Mouse (Mus musculus): ENCODE results near the gene Kcng1. TPM values are rescaled to one million over a fixed set of nuclear protein-coding genes. Genes with fewer than 3 reads are reported as not detected.

Gene Kcng1
- 0.35 and 0.58 TPM in 2 replicates for polyA plus RNA-seq (2012; rRNA removed)

- no peak for DNase-seq (ENCODE audit: low read depth, low spot score)
- 27% methylated on average over 12 of the region's 12 CpGs for WGBS
Observed at GRCm38 (mm10) chr2:168281582-168281981, at the start of gene Kcng1. Gene Kcng1, minus strand, starts transcription at chr2:168281736.

- 68% methylated on average over 11 of the region's 11 CpGs for WGBS
Observed at GRCm38 (mm10) chr2:168330421-168331070, 49.0 kb upstream of the Kcng1 start.

GRCm38 (mm10) chr2:168321716-168322374 is 40.3 kb upstream of the Kcng1 start:
- DNase-seq (ENCODE audit: low read depth, low spot score) = no peak
- 53% methylated on average over 10 of the region's 10 CpGs for WGBS

More at GRCm38 (mm10) chr2:168330421-168331070, 49.0 kb upstream of the Kcng1 start:
- no peak for DNase-seq (ENCODE audit: low read depth, low spot score)

- WGBS = 44% methylated on average over 17 of the region's 17 CpGs
- no peak for DNase-seq (ENCODE audit: low read depth, low spot score)
Observed at GRCm38 (mm10) chr2:168320388-168321182, 39.0 kb upstream of the Kcng1 start.

DNA sequence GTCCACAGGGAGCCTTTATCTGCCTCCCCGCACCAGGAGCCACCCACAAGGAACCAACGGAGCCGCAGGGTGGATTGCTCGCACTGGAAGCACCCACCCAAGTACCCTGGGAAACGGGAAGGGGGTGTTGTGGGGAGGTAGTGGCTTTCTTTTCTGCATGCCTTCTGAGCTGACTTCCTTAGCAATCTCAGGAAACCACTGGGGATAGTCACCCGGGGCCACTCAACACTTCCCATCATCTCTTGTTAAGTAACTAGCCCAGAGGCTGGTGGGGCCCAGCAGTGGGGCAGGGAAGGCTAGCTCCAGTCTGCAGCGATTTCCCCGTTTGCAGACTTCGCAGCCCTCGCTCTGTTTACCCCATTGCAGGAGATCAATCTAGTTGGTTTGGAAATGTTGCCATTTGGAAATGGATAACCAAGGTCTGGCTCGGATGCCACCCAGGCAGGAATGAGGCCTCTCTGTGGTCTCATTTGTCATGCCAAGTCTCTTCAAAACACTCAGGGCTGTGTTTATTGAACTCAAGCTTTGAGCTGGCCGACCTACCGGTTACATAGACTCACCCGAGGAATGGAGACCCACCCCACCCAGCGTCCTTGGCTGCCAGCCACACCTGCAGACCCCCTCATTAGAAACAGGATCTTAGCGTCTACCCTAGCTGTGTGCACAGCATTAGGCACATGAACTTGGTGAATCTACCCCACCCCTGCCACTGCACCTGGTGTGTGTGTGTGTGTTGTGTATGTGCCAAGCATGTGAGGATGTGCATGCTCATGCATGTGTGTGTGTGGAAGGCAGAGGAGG is 33.3 kb upstream of the Kcng1 start:
- 28% methylated on average over 16 of the region's 16 CpGs for WGBS
- no peak for DNase-seq (ENCODE audit: low read depth, low spot score)

GRCm38 (mm10) chr2:168312504-168312903 is 31.0 kb upstream of the Kcng1 start:
- 45% methylated on average over 4 of the region's 4 CpGs for WGBS
- DNase-seq (ENCODE audit: low read depth, low spot score) = no peak

GRCm38 (mm10) chr2:168311006-168311405 is 29.5 kb upstream of the Kcng1 start:
- no peak for DNase-seq (ENCODE audit: low read depth, low spot score)
- WGBS = 88% methylated on average over 16 of the region's 16 CpGs

- WGBS = 43% methylated on average over 7 of the region's 7 CpGs
- DNase-seq (ENCODE audit: low read depth, low spot score) = no peak
Observed at GRCm38 (mm10) chr2:168308916-168309315, 27.4 kb upstream of the Kcng1 start.

DNA sequence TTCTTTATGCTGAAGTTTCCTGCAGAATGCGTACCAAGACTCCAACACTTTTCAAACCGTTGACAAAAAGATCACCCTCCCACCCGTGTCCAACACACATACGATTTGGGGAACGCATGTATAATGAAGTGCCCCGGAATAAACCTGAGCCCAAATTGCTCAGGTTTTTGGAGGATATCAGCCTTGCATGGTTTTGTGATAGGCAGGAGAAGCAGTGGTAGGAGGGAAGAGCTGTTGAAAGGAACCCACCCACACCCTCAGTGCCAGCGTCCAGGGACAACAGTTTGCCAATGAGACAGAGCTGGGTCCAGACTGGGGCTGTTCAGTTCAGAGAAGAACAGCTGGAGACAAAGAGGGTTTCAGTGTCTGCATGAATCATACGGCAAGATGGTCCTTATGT is 18.1 kb upstream of the Kcng1 start:
- DNase-seq (ENCODE audit: low read depth, low spot score) = no peak
- 80% methylated on average over 8 of the region's 8 CpGs for WGBS

DNA sequence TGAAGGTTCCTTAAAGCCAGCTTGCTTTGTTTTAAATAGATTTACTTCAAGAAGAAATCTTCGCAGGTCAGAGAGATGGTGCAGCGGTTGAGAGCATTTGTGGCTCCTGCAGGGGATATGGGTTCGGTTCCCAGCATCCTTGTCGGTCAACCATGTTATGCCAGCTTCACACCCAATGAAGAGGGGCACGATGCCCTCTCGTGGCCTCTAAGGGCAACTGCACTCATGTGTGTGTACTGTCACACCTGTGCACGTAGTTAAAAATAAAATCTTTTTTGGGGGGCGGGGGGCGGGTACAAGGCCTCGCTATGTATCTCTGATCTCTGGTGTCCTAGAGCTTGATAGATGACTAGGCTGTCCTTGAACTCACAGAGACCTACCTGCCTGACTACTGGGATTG is 15.0 kb upstream of the Kcng1 start:
- WGBS = 86% methylated on average over 10 of the region's 10 CpGs
- no peak for DNase-seq (ENCODE audit: low read depth, low spot score)

DNA sequence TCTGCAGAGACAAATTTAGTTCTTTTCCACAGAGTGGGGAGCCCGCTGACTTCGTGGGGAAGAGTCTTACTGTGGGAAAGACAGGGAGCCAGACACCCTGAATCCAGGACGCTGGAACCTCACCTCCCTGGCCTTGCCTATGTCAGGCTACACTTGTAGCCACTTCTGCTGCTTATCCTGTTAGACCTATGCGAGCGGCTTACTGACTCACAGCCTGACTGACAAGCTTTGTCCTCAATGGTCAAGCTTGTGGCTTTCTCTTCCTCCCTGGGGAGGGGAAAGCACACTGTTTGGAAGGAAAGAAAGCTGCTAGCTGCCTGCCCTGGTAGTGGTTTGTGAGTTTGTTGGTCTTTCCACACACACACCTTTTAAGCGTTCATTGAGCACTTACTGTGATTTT is 11.0 kb upstream of the Kcng1 start:
- WGBS = 30% methylated on average over 6 of the region's 6 CpGs
- no peak for DNase-seq (ENCODE audit: low read depth, low spot score)

DNA sequence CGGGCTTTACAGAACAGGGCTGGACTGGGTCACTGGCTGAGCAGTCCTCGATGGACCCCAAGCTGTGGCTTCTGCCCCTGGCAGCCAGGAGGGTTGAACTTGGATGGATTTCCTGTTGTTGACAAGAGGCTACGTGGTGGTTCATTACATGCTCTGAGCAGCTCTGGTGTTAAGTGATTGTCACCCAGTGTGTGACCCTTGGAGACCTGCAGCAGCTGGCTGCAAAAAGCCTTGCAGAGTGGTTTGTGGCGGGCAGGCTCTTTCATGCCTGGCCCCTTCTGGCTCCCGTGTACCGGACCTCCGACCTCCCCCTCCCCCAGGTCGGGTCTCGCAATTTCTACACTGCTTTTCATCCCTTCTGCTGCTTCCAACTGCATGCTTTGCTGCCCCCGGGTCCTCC is 10.5 kb upstream of the Kcng1 start:
- WGBS = 17% methylated on average over 10 of the region's 10 CpGs
- no peak for DNase-seq (ENCODE audit: low read depth, low spot score)

DNA sequence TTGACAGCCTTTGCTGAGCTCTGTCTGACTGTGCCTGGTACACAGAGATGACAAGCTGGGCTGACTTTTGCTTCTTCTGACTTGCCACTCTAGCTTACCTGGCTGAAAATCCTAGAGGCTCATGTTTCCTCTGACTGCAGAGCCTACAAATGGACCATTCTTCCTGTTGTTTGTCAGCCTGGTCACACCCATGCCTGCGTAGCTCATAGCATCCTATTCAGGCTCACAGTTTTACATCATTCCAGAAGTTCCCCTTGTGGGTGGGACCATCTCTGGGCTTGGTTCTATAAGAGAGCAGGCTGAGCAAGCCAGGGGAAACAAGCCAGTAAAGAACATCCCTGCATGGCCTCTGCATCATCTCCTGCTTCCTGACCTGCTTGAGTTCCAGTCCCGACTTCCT is 8.3 kb upstream of the Kcng1 start:
- WGBS = 68% methylated on average over 2 of the region's 2 CpGs
- DNase-seq (ENCODE audit: low read depth, low spot score) = no peak

DNA sequence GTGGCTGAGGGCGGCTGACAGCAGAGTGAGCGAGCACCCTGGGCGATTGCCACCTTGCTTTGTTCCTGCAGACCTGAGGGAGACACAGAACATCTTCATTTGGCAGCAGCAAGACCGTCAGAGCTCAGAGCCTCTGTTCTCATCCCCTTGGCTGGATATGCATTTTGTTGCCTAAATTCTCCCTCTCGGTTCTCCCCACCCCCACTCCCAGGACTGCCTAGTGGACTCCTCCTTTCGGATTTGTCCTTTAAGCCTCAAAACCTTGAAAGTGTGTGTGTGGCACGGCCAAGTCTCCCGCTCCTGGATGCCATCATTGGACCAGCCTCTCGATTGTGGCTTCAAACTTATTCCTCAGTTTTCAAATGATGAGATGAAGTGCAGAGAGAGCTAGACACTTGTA is 7.5 kb upstream of the Kcng1 start:
- 65% methylated on average over 9 of the region's 9 CpGs for WGBS
- no peak for DNase-seq (ENCODE audit: low read depth, low spot score)

- 11% methylated on average over 3 of the region's 3 CpGs for WGBS
- no peak for DNase-seq (ENCODE audit: low read depth, low spot score)
Observed at GRCm38 (mm10) chr2:168286987-168287386, 5.5 kb upstream of the Kcng1 start.

GRCm38 (mm10) chr2:168285143-168285542 is 3.6 kb upstream of the Kcng1 start:
- no peak for DNase-seq (ENCODE audit: low read depth, low spot score)
- whole genome bisulfite sequencing = 83% methylated on average over 6 of the region's 6 CpGs

DNA sequence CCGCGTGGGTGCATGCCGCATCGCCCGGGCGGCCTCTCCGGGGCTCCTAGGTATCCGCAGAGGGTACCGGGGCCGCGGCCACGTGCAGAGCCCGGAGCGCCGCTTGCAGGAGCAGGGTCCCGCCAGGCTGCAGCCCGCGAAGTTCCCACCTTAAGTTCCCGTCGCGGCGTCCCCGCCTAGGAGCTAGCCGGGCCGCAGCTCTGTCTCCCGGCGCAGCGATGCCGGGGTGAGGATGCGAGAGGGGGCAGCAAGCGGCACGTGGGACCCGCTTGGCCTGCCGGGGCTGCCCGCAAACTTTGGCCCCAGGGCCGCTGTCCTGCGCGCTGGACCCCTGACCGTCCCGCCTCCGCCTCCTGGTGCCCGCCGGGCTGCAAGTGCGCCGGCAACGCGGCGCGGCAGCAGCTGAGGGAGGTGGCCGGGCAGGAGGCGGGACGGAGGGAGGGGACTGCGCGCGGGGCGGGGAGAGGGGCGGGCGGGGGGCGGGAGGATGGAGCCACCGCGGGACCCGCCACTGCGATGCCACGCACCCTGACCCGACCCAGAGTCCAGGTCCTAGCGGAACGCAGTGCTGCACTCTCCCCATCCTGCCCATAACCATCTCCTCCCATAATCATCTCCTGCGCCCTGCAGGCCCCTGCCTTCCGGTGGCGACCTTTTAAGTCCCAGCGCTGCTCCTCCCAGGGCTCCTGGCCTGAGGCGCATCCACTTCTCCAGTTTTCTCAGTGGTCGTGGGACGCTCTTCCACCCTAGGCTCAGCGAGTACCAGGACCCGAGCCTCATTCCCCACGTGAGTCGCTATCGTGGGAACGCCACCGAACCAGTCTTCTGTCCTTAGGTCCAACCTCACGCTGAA is 581 bp downstream of the Kcng1 start:
- DNase-seq (ENCODE audit: low read depth, low spot score) = no peak
- WGBS = 3% methylated on average over 70 of the region's 82 CpGs

GRCm38 (mm10) chr2:168274374-168274935 is 7.1 kb downstream of the Kcng1 start:
- 10% methylated on average over 11 of the region's 11 CpGs for WGBS
- peak; percentile 10 for DNase-seq (ENCODE audit: low read depth, low spot score)

GRCm38 (mm10) chr2:168273387-168273786 is 8.1 kb downstream of the Kcng1 start:
- no peak for DNase-seq (ENCODE audit: low read depth, low spot score)
- WGBS = 45% methylated on average over 9 of the region's 9 CpGs
